Mouse (Mus musculus) hindbrain, embryonic 15.5 days (tissue): ENCODE measurements around the gene Slc22a5. TPM values are rescaled to one million over a fixed set of nuclear protein-coding genes. Genes with fewer than 3 reads are reported as not detected.

Experiments used
- ATAC-seq: fragments of 200-750 bp; cut with Nextera tagmentation; 2 replicates; pipeline ENCODE4 v1.8.0; 2017; ENCODE audit warnings: low read depth, moderate number of reproducible peaks, moderate TSS enrichment; ENCODE audit not compliant: low FRiP score
- H3K27ac ChIP-seq: fragments of 300-500 bp; sonication (generic); replicated peaks from 2 replicates; pipeline ENCODE4 v1.5.1; 2015; ENCODE audit warnings: mild to moderate bottlenecking, inconsistent platforms
- H3K27me3 ChIP-seq: fragments of 300-500 bp; sonication (generic); 2 replicates; pipeline ENCODE4 v1.6.1; 2015; ENCODE audit warnings: control low read depth, inconsistent platforms
- H3K36me3 ChIP-seq: fragments of 300-500 bp; sonication (generic); 2 replicates; pipeline ENCODE4 v1.6.1; 2015; ENCODE audit warnings: control low read depth, inconsistent platforms
- H3K4me1 ChIP-seq: fragments of 300-500 bp; sonication (generic); replicated peaks from 2 replicates; pipeline ENCODE4 v1.6.1; 2015; ENCODE audit warnings: control low read depth, inconsistent platforms
- H3K4me2 ChIP-seq: fragments of 300-500 bp; sonication (generic); 2 replicates; pipeline ENCODE4 v1.6.1; 2015; ENCODE audit warnings: moderate library complexity, mild to moderate bottlenecking, inconsistent platforms
- H3K4me3 ChIP-seq: fragments of 300-500 bp; sonication (generic); 2 replicates; pipeline ENCODE4 v1.5.1; 2015; ENCODE audit warnings: mild to moderate bottlenecking, inconsistent platforms
- H3K9ac ChIP-seq: fragments of 300-500 bp; sonication (generic); 2 replicates; pipeline ENCODE4 v1.6.1; 2015; ENCODE audit warnings: inconsistent platforms
- H3K9me3 ChIP-seq: fragments of 300-500 bp; sonication (generic); 2 replicates; pipeline ENCODE4 v1.6.1; 2016; ENCODE audit warnings: control low read depth, inconsistent platforms
- WGBS: fragments of 180-500 bp; shearing (Covaris S2); methylation state at CpG from one replicate; pipeline ENCODE4 v1.1.7; 2015; 5-methylcytosine and 5-hydroxymethylcytosine counted together
- polyA plus RNA-seq: library from polyadenylated mRNA; unstranded; fragments of >200 nt; fragmentation: Nextera tagmentation; extraction: Ambion mirVana; gene quantifications from 2 replicates; pipeline ENCODE4 v1.2.1, GENCODE M21; 2015

Gene Slc22a5
- polyA plus RNA-seq, 1 experiment from 2014 or later = 12.1 TPM

GRCm38 (mm10) chr11:53825409-53825808 is 66.1 kb downstream of the Slc22a5 start:
- ATAC-seq = no peak
- H3K9ac ChIP-seq = no peak overlapping the region
- no peaks in the 10 kb centered on the region for H3K9me3 ChIP-seq
- no peaks in the 10 kb centered on the region for H3K36me3 ChIP-seq
- H3K27ac ChIP-seq = no peak overlapping the region
- H3K4me1 ChIP-seq = no peaks in the 10 kb centered on the region
- H3K4me2 ChIP-seq = no peak overlapping the region
- WGBS = 86% methylated on average over 4 of the region's 4 CpGs
- H3K27me3 ChIP-seq = no peaks in the 10 kb centered on the region
- no peak overlapping the region for H3K4me3 ChIP-seq

GRCm38 (mm10) chr11:53821945-53822338 is 69.5 kb downstream of the Slc22a5 start:
- Histone ChIP-seq H3K4me3 (no peak overlapping the region), H3K27ac (no peak overlapping the region), H3K27me3 (no peaks in the 10 kb centered on the region), H3K36me3 (no peaks in the 10 kb centered on the region), H3K9ac (no peak overlapping the region), H3K4me1 (no peaks in the 10 kb centered on the region), H3K9me3 (no peaks in the 10 kb centered on the region), H3K4me2 (no peak overlapping the region)
- WGBS = over 99% methylated on average over 3 of the region's 3 CpGs
- ATAC-seq = no peak

GRCm38 (mm10) chr11:53821230-53821944 is 70.1 kb downstream of the Slc22a5 start:
- 87% methylated on average over 11 of the region's 11 CpGs for WGBS
- H3K27ac ChIP-seq = no peak overlapping the region
- H3K27me3 ChIP-seq = no peaks in the 10 kb centered on the region
- H3K9me3 ChIP-seq = no peaks in the 10 kb centered on the region
- no peak overlapping the region for H3K4me3 ChIP-seq
- no peaks in the 10 kb centered on the region for H3K36me3 ChIP-seq
- no peak for ATAC-seq
- no peak overlapping the region for H3K9ac ChIP-seq
- H3K4me1 ChIP-seq = no peaks in the 10 kb centered on the region
- no peak overlapping the region for H3K4me2 ChIP-seq

- no peaks in the 10 kb centered on the region for H3K9me3 ChIP-seq
- no peak for ATAC-seq
Observed at GRCm38 (mm10) chr11:53820516-53821170, 70.8 kb downstream of the Slc22a5 start.

GRCm38 (mm10) chr11:53819511-53819910 is 71.9 kb downstream of the Slc22a5 start:
- H3K4me1 ChIP-seq = no peaks in the 10 kb centered on the region
- no peak overlapping the region for H3K27ac ChIP-seq
- H3K4me3 ChIP-seq = no peak overlapping the region
- H3K27me3 ChIP-seq = no peaks in the 10 kb centered on the region
- no peak overlapping the region for H3K4me2 ChIP-seq
- H3K9ac ChIP-seq = no peak overlapping the region
- 90% methylated on average over 6 of the region's 6 CpGs for WGBS
- H3K36me3 ChIP-seq = no peaks in the 10 kb centered on the region
- H3K9me3 ChIP-seq = no peaks in the 10 kb centered on the region
- ATAC-seq = no peak

More at GRCm38 (mm10) chr11:53820516-53821170, 70.8 kb downstream of the Slc22a5 start:
- 91% methylated on average over 13 of the region's 13 CpGs for WGBS
- no peaks in the 10 kb centered on the region for H3K36me3 ChIP-seq
- no peak overlapping the region for H3K4me2 ChIP-seq
- no peak overlapping the region for H3K27ac ChIP-seq
- no peaks in the 10 kb centered on the region for H3K27me3 ChIP-seq
- no peak overlapping the region for H3K4me3 ChIP-seq
- H3K9ac ChIP-seq = no peak overlapping the region
- H3K4me1 ChIP-seq = no peaks in the 10 kb centered on the region

GRCm38 (mm10) chr11:53818794-53819193 is 72.7 kb downstream of the Slc22a5 start:
- ATAC-seq = no peak
- WGBS = 61% methylated on average over 6 of the region's 6 CpGs
- no peaks in the 10 kb centered on the region for H3K9me3 ChIP-seq

GRCm38 (mm10) chr11:53816841-53817375 is 74.6 kb downstream of the Slc22a5 start:
- 90% methylated on average over 5 of the region's 5 CpGs for WGBS

More at GRCm38 (mm10) chr11:53818794-53819193, 72.7 kb downstream of the Slc22a5 start:
- no peaks in the 10 kb centered on the region for H3K36me3 ChIP-seq
- H3K27ac ChIP-seq = no peak overlapping the region
- H3K27me3 ChIP-seq = no peaks in the 10 kb centered on the region
- H3K4me2 ChIP-seq = no peak overlapping the region
- H3K9ac ChIP-seq = no peak overlapping the region
- no peaks in the 10 kb centered on the region for H3K4me1 ChIP-seq
- no peak overlapping the region for H3K4me3 ChIP-seq

GRCm38 (mm10) chr11:53814810-53815209 is 76.7 kb downstream of the Slc22a5 start:
- Histone ChIP-seq H3K4me3 (no peak overlapping the region), H3K27ac (no peak overlapping the region), H3K4me1 (no peaks in the 10 kb centered on the region), H3K9me3 (no peaks in the 10 kb centered on the region), H3K4me2 (no peak overlapping the region), H3K27me3 (no peaks in the 10 kb centered on the region), H3K9ac (no peak overlapping the region), H3K36me3 (no peaks in the 10 kb centered on the region)
- no peak for ATAC-seq
- WGBS = 68% methylated on average over 3 of the region's 3 CpGs

More at GRCm38 (mm10) chr11:53816841-53817375, 74.6 kb downstream of the Slc22a5 start:
- Histone ChIP-seq H3K4me2 (no peak overlapping the region), H3K27ac (no peak overlapping the region), H3K36me3 (no peaks in the 10 kb centered on the region), H3K9me3 (no peaks in the 10 kb centered on the region), H3K4me1 (no peaks in the 10 kb centered on the region), H3K27me3 (no peaks in the 10 kb centered on the region), H3K4me3 (no peak overlapping the region), H3K9ac (no peak overlapping the region)
- ATAC-seq = no peak

Other genes with a start within 250 kb of the Slc22a5 start
- 12.2 and 12.3 TPM in 2 replicates for gene Rad50, start 184.3 kb downstream of the Slc22a5 start, polyA plus RNA-seq
- not detected in 2 replicates for gene Il5, start 170.9 kb downstream of the Slc22a5 start, polyA plus RNA-seq
- 3.7 and 4.8 TPM in 2 replicates for gene Irf1, start 121.6 kb downstream of the Slc22a5 start, polyA plus RNA-seq
- not detected in 2 replicates for gene Gm17334, start 118.5 kb downstream of the Slc22a5 start, polyA plus RNA-seq
- 0.35 TPM in 1 of 2 replicates, not detected in the other for gene Gm12216, start 32.4 kb downstream of the Slc22a5 start, polyA plus RNA-seq
- 3.1 and 3.7 TPM in 2 replicates for gene Slc22a21, start 88.7 kb upstream of the Slc22a5 start, polyA plus RNA-seq
- gene Slc22a4, start 136.4 kb upstream of the Slc22a5 start, polyA plus RNA-seq = 4.4 and 5.3 TPM in 2 replicates
- gene Pdlim4, start 177.4 kb upstream of the Slc22a5 start, polyA plus RNA-seq = 28.2 and 33.4 TPM in 2 replicates
- gene P4ha2, start 208.4 kb upstream of the Slc22a5 start, polyA plus RNA-seq = 9.2 and 10.1 TPM in 2 replicates